Mouse (Mus musculus) subcutaneous adipose tissue, adult 2 months (tissue): ENCODE results near the gene Zbed4. TPM values are rescaled to one million over a fixed set of nuclear protein-coding genes. Genes with fewer than 3 reads are reported as not detected.

Experiments used
- polyA plus RNA-seq: library from polyadenylated mRNA; depleted of rRNA; stranded (reverse); fragments of >200 nt; gene quantifications from 2 replicates; pipeline ENCODE4 v1.2.3, GENCODE M21; 2012; ENCODE audit warnings: low replicate concordance; rRNA removed

Gene Zbed4
- polyA plus RNA-seq, result 2.9 and 8.5 TPM in 2 replicates

GRCm38 (mm10) chr15:88751564-88752402 lies at the start of gene Zbed4:
Zbed4 (plus strand) TSS chr15:88751660.

GRCm38 (mm10) chr15:88733834-88734571 lies 17.5 kb upstream of the Zbed4 start, which contains the start of gene Brd1:
Brd1 (minus strand) TSS chr15:88734233.

GRCm38 (mm10) chr15:88819026-88819905 lies 67.8 kb downstream of the Zbed4 start, which contains the start of the genes Alg12 and Creld2:
Alg12 (minus strand) TSS chr15:88819318.
Creld2 (plus strand) TSS chr15:88819646.

Other genes with a start within 250 kb of the Zbed4 start
- not detected in 2 replicates for gene Zdhhc25, start 151.4 kb upstream of the Zbed4 start, polyA plus RNA-seq
- gene Brd1, start 17.4 kb upstream of the Zbed4 start, polyA plus RNA-seq, result 8.2 and 21.8 TPM in 2 replicates
- gene Alg12, start 67.7 kb downstream of the Zbed4 start, polyA plus RNA-seq, result 18.6 and 24.9 TPM in 2 replicates
- gene Creld2, start 68.0 kb downstream of the Zbed4 start, polyA plus RNA-seq, result 21.7 and 48.7 TPM in 2 replicates
- 48.2 and 85.1 TPM in 2 replicates for gene Pim3, start 110.5 kb downstream of the Zbed4 start, polyA plus RNA-seq
- not detected in 2 replicates for gene Ttll8, start 202.8 kb downstream of the Zbed4 start, polyA plus RNA-seq
- gene Mlc1, start 227.3 kb downstream of the Zbed4 start, polyA plus RNA-seq, result 0.17 TPM in 1 of 2 replicates, not detected in the other
- not detected in 2 replicates for gene Mov10l1, start 231.2 kb downstream of the Zbed4 start, polyA plus RNA-seq